Mouse (Mus musculus) neutrophil, adult 5-6 weeks (primary cell): ENCODE data around the gene Gm20683. TPM values are rescaled to one million over a fixed set of nuclear protein-coding genes. Genes with fewer than 3 reads are reported as not detected.
"Not testable (repeated sequence)": the region's sequence is repeated elsewhere in the genome, so short reads cannot be mapped to it uniquely, and the experiment has no call there.

Source experiments
- ATAC-seq: fragments of 151-379, 151-347 bp; 2 replicates; pipeline ENCODE4 v1.8.0; 2017; ENCODE audit warnings: mild to moderate bottlenecking, moderate TSS enrichment; ENCODE audit not compliant: insufficient number of reproducible peaks, poor library complexity, low FRiP score, severe bottlenecking; ENCODE audit errors: extremely low read depth
- total RNA-seq: library from RNA; stranded (forward); fragments of 200-1000 nt; gene quantifications from 2 replicates; pipeline ENCODE4 v1.2.3, GENCODE M21; 2017

The Gm20683 gene
- total RNA-seq, 1 experiment from 2014 or later = 3.4 TPM

DNA sequence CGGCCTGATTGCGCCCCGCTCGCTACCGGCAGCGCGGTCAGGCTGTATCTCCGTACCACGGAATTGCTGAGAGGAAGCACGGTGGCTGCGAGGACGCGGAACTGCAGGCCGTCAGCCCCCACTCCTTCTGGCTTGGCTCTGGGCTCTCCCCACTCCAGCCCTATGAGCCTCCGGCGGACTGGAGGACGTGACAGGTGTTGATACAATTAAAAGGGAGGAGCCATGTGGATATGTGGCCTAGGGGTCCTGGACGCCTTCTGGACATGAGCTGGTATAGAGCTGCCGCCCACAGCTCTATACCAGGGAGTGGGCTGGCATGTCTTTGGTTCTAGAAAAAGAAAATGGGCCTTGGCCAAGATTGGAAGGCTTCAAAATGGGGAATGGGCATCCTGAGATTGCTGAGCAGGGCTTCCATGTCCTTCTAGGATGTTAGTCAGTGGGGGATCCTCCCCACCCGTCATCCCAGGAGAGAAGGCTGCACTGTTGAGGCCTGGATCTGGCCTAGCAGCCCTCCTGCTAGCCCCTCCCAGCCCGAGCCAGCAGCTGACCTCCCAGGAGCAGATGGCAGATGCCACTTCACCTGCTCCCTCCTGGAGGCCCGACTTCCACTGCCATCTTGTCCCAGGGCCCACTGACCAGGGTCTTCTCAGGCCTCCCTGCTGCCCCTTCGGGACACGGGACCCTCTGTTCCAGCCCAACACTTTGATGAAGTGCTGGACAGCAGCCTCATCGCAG is 31.8 kb downstream of the Gm20683 start:
- ATAC-seq = no peak

DNA sequence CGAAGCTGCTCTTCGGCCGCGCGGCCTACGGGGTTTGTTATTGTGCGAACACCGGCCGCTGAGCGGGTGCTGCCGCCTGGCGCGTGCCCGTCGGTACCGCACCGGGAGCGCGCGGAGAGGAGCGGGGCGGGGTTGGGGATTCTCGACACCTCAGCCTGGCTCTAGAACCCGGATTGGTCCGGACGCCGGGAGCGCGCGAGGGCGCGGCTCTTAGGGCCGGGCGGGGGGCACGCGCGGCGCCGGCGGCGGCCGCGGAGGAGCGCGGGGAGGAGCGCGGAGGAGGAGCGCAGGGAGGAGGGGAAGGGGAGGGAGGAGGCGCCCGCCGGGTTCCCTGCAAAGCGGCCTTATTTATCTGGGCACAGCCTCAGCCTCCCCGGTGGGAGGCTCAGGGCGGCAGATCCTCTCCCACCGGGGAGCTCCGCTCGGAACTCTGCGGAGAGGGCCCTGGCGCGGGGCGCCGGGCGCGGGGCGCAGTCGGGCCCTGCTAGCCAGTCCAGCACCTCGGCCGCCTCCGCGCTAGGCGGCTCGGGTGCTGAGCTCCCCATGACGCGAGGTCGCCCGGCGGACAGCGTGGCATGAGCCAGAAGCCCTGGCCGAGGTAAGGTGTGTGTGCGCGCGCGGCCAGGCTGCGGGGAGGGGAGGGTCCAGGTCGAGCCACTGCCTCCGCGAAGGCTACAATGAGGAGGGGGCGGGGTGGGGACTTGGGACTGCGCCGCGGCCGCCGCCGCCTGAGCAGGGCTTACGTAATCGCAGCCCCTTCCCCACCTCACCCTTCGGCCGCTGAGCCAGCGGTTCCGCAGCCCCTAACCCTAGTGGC is 32.6 kb downstream of the Gm20683 start, which contains the start of gene Fbxl16:
Gene Fbxl16 (plus strand): TSS at position 297 of the 817 bp plus-strand sequence.
- no peak for ATAC-seq

DNA sequence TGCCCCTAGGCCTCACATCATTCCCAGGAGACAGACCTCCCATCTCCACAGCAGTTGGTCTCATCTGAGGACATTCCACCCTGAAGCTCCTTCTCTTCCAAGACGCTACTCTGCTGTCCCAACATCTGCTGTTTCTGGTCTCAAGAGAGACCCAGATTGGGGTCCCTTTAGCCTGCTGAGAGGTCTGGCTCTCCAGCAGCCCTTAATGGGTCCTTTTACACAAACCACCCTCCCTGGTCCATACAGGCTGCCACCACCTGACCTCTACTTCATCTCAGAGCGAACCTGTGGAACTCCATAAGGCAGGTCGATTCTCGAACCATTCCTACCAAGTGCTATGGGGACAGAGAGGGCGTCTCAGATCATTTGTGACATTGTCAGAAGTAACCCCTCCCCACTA is 33.5 kb downstream of the Gm20683 start:
- no peak for ATAC-seq

DNA sequence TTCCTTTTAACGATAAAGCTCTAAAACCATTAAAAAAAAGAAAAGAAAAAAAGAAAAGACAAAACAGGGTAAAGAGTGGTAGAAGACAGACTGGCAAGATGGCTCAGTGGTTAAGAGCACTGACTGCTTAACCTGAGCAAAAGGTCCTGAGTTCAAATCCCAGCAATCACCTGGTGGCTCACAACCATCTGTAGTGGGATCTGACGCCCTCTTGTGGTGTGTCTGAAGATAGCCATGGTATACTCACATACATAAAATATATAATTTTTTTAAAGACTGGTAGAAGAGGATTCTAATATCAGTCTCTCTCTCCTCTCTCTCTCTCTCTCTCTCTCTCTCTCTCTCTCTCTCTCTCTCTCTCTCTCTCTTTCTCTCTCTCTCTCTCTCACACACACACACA is 34.1 kb downstream of the Gm20683 start:
- not testable (repeated sequence) for ATAC-seq

DNA sequence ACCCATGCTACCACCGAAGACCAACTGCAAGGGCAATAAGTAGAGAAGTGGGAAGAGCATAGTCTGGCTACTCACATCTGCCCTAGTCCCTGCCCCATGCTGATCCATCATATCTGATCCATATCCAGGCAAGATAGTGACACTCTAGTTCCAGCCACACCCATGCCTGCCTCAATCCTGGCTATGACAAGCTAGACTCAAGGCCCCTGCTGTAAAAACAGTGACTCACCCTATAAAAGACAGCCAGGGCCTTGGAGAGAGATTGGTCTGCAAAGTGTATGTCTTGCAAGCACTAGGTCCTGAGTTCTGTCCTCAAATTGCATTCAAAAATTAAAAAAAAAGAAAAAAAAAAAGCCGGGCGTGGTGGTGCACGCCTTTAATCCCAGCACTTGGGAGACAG is 35.1 kb downstream of the Gm20683 start:
- no peak for ATAC-seq

DNA sequence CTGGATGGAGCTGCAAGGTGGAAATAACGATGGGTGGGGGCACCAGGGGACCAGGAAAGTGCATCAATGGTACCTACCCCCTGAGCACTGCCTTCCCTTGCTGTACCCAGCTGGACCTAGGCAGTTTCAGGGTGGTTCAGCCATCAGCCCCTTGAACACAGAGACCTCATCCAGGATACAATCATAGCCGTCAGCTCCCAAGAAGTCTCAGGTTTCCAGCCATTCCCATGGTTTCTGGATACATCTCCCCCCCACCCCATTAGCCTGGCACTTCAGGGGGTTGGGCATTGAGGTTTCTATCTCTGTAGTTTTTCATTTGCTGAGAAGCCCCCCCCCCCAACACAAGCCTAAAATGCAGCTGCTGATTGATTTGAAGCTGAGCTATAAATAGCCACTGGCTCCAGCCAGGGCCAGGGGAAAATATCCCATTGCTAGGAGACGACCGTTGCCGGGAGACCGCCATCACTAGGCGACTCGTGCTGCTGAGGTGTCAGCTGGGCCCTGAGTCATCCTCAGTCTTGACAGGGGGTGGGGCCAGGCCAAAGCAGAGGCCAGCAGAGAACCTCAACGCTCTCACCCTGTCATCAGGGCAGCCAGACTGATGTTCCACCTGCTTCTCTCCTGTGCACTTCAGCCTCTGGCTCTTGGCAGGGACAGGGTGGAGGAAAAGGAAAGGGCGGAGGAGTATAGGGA is 38.6 kb downstream of the Gm20683 start:
- ATAC-seq = no peak

DNA sequence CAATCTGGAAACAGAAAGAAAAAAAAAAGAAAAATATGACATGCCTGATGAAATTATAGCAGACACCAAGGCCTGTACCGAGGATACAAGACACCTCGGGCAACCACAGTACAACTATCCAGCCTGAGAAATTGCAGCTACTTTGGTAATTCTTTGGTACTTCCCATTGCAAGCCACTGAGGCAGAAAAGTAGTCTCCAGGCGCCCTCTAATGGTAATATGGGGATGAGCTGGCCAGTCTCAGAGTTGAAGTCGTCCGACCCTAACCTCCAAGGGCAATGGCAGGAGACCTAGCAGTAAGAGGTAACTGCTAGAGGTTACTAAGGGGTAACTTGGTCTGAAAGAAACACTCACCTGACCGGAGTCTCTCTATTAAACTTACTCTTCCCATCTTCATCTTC is 40.5 kb downstream of the Gm20683 start:
- peak; percentile 88 for ATAC-seq

DNA sequence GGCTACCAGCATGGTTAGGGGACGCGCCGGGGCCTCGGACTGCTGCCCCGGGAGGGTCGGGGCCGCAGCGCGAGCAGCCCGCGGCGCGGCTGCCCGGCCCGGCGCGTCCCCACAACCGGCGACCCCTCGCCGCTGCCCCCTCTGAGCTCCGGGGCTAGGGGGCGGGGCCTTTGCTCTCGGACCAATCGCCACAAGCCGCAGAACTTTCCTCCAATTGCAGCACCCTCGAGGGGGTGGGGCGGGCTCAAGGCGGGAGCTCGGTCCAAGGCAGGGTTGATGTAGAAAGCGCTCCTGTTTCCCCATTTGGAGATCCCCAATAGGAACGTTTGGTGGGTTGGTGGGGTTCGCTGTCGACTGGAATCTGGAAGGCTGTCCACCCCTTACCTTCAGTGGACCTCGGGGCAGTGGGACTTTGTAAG is 44.6 kb downstream of the Gm20683 start, which contains the start of gene Metrn:
Gene Metrn (minus strand): TSS at position 186 of the 419 bp plus-strand sequence.
- ATAC-seq = peak; percentile 59; the same call in 1 of the 2 replicates

DNA sequence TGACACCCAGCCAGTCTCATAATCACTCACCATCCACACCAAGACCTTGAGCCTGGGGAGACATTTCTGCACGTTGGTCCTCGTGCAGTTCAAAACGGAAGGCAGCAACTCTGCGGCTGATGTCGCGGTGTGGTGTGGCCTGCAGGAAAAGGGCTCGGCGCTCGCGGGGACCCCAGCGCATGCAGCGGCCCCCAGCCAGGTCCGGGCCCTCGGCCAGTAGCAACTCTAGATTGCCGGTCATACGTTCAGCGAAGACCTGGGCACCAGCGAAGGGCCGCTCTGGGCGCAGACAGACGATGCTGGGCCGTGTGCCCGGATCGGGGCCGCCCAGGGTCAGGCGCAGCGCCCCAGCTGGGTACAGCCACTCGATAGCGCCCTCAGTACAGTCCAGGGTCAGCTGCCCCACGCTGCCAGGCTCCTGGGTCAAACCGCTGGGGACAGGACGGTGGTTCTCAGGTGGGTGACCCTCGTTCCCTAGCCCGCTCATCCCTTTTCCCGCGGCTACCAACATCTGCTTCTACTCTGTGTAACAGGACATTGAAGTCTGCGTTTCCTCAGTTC is 45.3 kb downstream of the Gm20683 start:
- ATAC-seq = no peak

DNA sequence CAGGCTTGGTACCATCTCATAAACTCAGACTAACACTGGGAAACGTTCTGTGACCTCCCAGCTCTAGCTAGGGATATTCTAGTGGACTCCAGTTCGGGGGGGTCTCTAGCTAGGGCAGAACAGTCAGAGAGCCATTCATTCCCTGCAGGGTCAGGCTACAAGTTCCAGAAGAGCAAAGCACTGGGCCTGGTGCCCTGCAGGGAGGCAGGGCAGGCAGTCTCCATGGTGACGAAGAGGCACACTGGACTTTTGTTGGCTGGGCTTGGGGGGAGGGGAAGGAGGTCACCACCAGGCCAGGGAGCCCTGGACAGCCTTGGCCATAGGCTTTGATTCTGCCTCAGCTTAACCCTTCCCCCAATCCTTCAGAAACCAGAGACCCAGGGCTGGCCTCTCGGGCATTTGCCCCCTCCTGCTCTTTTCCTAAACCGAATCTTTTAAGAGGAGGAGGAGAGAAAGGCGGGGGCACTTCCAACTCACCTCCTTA is 45.9 kb downstream of the Gm20683 start, which contains the start of gene AC134908.4:
Gene AC134908.4 (minus strand): TSS at position 51 of the 484 bp plus-strand sequence.
- ATAC-seq = no peak

DNA sequence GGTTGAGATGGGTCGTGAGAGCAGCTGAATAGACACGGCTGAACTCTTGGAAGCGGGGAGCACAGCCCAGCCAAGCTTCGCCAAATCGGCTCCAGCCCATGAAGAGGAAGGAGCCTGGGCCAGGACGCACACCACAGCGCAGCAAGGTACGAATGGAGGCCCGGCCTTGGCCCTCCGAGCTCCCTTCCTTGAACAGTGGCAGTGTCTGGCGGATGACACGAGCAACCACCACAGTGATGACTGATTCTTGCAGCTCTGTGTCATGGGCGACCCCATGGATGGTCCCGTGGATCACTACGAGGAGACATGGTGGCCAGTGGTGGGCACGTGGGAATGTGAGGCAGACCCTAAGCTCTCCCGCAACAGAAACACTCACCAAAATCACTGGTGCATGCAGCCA is 46.6 kb downstream of the Gm20683 start:
- no peak for ATAC-seq

DNA sequence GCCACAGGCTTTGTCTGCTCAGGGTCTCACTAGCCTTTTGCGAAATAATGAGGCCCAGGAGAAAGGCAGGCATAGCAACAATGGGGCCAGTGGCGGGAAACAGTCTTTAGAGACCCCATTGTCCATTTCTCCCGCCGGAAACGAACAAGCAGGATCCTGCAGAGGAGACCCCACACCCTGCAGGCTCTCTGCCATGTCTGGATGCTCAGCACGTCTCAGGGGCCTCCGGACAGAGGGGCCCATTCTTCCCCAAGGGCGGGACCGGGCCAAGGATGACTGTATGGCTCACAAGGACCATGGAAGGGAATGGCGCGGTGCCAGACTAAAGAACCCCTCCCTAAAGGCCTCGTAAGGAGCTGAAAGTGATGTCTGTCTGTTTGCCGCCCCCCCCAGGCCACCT is 47.4 kb downstream of the Gm20683 start:
- no peak for ATAC-seq

DNA sequence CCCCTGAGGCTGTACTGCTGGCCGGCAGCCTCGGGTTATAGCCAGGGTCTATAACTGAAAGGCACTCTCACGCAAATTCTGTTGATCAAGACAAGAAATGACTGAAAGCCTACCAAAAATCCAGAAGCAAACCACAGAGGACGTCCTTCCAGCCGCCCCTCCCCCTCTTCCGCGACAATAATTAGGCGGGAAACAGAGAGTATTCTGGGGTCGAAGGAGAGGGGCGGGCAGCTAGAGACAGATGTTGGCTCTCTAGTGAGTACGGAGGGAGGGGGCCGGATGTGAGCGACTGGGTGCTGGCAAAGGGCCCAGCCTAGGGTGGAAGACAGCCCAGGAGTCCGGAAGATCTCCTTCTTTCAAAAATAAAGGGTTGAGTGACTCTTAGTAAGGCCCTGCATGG is 48.9 kb downstream of the Gm20683 start, which contains the start of gene Fam173a:
Gene Fam173a (minus strand): TSS at position 287 of the 400 bp plus-strand sequence.
- peak; percentile 33; the same call in 1 of the 2 replicates for ATAC-seq

DNA sequence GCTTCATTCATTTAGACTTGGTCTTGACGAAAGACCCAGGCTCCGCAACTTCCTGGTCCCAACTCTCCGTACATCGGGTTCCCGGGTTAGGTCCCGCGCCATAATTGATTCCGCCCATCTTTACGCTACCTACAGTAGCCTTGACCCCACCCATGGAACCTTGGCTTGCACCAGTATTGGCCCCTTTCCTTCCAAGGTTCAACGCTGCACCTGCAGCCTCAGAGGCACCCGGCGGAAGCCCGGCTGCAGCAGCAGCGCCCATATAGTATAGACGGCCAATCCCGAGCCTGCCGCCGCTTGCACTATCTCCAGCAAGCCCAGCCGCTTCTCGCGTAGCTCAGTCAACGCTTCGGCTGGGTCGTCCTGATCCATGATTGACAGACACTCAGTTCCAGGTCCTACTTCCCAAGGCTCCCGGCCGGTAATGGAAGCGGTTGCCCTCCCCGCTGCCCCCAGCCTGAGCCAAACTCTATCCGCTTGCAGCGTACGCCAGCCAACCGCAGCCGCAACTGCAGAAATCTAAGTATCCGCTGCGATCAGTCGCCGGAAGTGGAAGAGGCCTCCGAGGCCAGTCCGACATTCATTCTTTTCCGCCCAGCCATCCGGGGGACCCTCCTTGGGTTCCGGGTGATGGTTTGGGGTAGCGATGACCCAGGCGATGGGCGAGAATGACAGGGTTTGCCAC is 49.6 kb downstream of the Gm20683 start:
- peak; percentile 65 for ATAC-seq

DNA sequence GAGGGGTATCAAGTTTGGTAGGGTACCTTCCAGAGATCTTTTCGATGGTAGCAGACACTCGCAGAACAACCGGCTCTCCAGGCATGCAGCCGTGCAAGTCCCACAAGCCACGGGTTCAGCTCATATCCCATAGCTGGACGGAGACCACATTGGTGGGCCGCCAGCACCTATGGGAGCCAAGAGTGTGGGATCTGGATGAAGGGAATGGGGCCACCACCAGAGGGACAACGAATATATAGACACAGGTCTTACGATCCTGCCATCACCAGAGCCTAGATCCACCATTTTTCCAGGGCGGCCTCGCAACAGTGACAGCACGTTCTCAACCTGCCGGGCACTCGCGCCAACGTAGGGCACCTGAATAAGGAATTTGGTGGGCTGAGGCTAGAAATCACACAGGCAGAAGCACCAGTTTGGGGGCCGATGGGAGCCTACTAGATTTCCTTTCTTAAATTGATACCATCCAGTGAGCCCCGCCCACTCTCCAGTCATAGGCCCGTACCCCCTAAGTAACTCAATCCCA is 50.2 kb downstream of the Gm20683 start:
- ATAC-seq = no peak

DNA sequence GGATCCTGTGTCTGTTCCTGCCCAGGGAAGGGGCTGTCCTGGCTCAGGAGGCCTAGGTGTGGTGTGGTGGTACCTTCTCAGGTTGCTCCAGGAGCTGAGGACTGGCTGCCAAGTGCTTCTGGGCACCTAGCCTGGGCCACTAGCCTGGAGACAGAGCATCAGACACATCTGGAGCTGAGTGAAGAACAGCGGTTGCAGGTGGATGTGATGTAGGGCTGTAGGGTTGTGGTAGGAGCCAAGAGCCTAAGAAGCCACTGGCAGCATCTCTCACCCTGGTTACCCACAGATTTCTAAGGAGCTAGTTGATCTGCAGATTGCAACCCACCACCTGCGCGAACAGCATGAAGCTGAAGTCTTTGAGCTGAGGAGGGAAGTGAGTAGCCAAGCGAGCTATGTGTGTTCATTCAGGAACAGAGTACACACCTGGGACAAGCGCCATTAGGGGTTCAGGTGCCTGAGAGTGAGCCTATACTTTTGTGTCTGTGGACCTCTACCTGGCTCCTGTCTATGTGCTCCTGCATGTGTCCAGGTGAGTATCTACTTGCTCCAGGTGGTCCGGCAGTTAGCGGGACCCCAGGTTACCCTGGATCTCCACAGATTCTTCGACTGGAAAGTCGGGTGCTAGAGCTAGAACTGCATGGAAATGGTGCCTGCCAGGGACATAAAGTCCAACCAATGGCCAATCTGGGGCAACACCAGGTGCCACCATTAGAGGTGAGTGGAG is 54.6 kb downstream of the Gm20683 start:
- ATAC-seq = no peak

DNA sequence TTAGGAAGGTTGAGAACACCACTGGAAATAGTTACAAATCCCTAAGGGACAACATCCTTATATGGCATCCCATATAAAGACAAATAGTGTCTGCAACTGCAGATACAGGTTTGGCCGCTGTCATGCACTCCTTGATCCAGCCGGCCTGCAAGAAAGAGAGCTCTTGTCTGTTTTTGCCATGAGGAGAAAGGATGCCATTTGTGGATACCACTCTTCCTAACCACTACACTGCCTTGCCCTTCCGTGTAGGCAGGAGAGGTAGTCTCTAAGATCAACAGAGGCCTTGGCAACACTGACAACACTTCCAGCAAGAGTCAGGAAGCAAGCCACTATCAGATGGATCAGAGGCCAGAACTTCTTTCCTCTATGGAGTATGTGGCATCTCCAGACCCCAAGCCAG is 55.3 kb downstream of the Gm20683 start, which contains the start of gene Ccdc78:
Gene Ccdc78 (plus strand): TSS at position 301 of the 400 bp plus-strand sequence.
- no peak for ATAC-seq
